ENCODE assay signal across 17 mouse cellular contexts in genomic region chr9:33760701-33761100, GRCm38 (mm10).
DNase-seq lines count a peak whose midpoint lies in the region; ATAC-seq lines count a peak whose summit lies in the region.
"Had no signal": no experiment of that assay in that cellular context is flagged by ENCODE, and none has a peak within 500 bp of the region (broad histone marks: within the 10 kb centered on the region; RNA-seq: fewer than 3 reads in every experiment).

No protein-coding gene starts in this region.

- peak; percentile 10 for DNase-seq in embryonic facial prominence, embryonic 14.5 days (ENCODE audit: low spot score)
- DNase-seq in embryonic facial prominence, embryonic 10.5 days (ENCODE audit: low spot score) = no peak
- DNase-seq in kidney, postnatal 14 days = peak; percentile 26
- no peak for DNase-seq in lung, adult 18-20 months
- DNase-seq in NIH3T3 (ENCODE audit: low read depth) = peak; percentile 17
- DNase-seq: adrenal gland, adult 2 months; adrenal gland, postnatal 25 days; cerebellum, adult 18-20 months; cerebellum, adult 9-11 months; cerebellum, postnatal 36 days; gastrocnemius, postnatal 36 days; heart, adult 11 months; heart, postnatal 36 days had no signal

- H3K4me3 ChIP-seq in embryonic facial prominence, embryonic 14.5 days (ENCODE audit: low read depth, low read length) = no peak overlapping the region
- no peak overlapping the region for H3K4me3 ChIP-seq in embryonic facial prominence, embryonic 10.5 days
- no peak overlapping the region for H3K4me3 ChIP-seq in kidney, embryonic 16.5 days (ENCODE audit: low read length)
- no peak overlapping the region for H3K4me3 ChIP-seq in lung, embryonic 16.5 days (ENCODE audit: low read length)
- H3K4me3 ChIP-seq: forebrain, embryonic 15.5 days; heart, embryonic 13.5 days had no signal

- H3K4me1 ChIP-seq in embryonic facial prominence, embryonic 14.5 days (ENCODE audit: control insufficient read depth, insufficient read depth, low read length) = no peaks in the 10 kb centered on the region
- no peaks in the 10 kb centered on the region for H3K4me1 ChIP-seq in embryonic facial prominence, embryonic 10.5 days
- H3K4me1 ChIP-seq in kidney, embryonic 16.5 days (ENCODE audit: insufficient read depth, low read length) = no peaks in the 10 kb centered on the region
- no peaks in the 10 kb centered on the region for H3K4me1 ChIP-seq in lung, embryonic 16.5 days (replicated peaks; ENCODE audit: control insufficient read depth, insufficient read depth, low read length)
- H3K4me1 ChIP-seq: forebrain, embryonic 15.5 days; heart, embryonic 13.5 days had no signal

- no peak overlapping the region for H3K4me2 ChIP-seq in embryonic facial prominence, embryonic 14.5 days (ENCODE audit: low read depth, low read length)
- no peak overlapping the region for H3K4me2 ChIP-seq in kidney, embryonic 16.5 days (replicated peaks; ENCODE audit: low read depth, low read length)
- no peak overlapping the region for H3K4me2 ChIP-seq in lung, embryonic 16.5 days (ENCODE audit: low read depth, low read length)
- H3K4me2 ChIP-seq: forebrain, embryonic 15.5 days; heart, embryonic 13.5 days had no signal

- no peak overlapping the region for H3K27ac ChIP-seq in embryonic facial prominence, embryonic 14.5 days (replicated peaks; ENCODE audit: low read depth, low read length)
- H3K27ac ChIP-seq in embryonic facial prominence, embryonic 10.5 days (replicated peaks) = no peak overlapping the region
- H3K27ac ChIP-seq in kidney, embryonic 16.5 days (ENCODE audit: low read length) = no peak overlapping the region
- H3K27ac ChIP-seq in lung, embryonic 16.5 days (ENCODE audit: low read length) = no peak overlapping the region
- H3K27ac ChIP-seq: forebrain, embryonic 15.5 days; heart, embryonic 13.5 days had no signal

- no peaks in the 10 kb centered on the region for H3K27me3 ChIP-seq in embryonic facial prominence, embryonic 14.5 days (replicated peaks; ENCODE audit: control insufficient read depth, insufficient read depth, low read length)
- no peaks in the 10 kb centered on the region for H3K27me3 ChIP-seq in embryonic facial prominence, embryonic 10.5 days (replicated peaks; ENCODE audit: low read depth, poor library complexity, severe bottlenecking)
- H3K27me3 ChIP-seq in kidney, embryonic 16.5 days (ENCODE audit: insufficient read depth, low read length) = no peaks in the 10 kb centered on the region
- no peaks in the 10 kb centered on the region; the same call in 1 of the 2 replicates for H3K27me3 ChIP-seq in lung, embryonic 16.5 days (ENCODE audit: control insufficient read depth, insufficient read depth, low read depth, low read length)
- H3K27me3 ChIP-seq: forebrain, embryonic 15.5 days; heart, embryonic 13.5 days had no signal

- H3K36me3 ChIP-seq in embryonic facial prominence, embryonic 14.5 days (ENCODE audit: control insufficient read depth, insufficient read depth, low read length) = no peaks in the 10 kb centered on the region
- no peaks in the 10 kb centered on the region for H3K36me3 ChIP-seq in embryonic facial prominence, embryonic 10.5 days (replicated peaks)
- no peaks in the 10 kb centered on the region for H3K36me3 ChIP-seq in kidney, embryonic 16.5 days (ENCODE audit: insufficient read depth, low read length)
- no peaks in the 10 kb centered on the region for H3K36me3 ChIP-seq in lung, embryonic 16.5 days (ENCODE audit: control insufficient read depth, insufficient read depth, low read length)
- H3K36me3 ChIP-seq: forebrain, embryonic 15.5 days; heart, embryonic 13.5 days had no signal

- H3K9me3 ChIP-seq in embryonic facial prominence, embryonic 14.5 days (ENCODE audit: control insufficient read depth, low read length) = no peaks in the 10 kb centered on the region
- H3K9me3 ChIP-seq in embryonic facial prominence, embryonic 10.5 days = no peaks in the 10 kb centered on the region
- H3K9me3 ChIP-seq in kidney, embryonic 16.5 days (ENCODE audit: low read length) = no peaks in the 10 kb centered on the region
- no peaks in the 10 kb centered on the region for H3K9me3 ChIP-seq in lung, embryonic 16.5 days (ENCODE audit: control insufficient read depth, low read length)
- H3K9me3 ChIP-seq: forebrain, embryonic 15.5 days; heart, embryonic 13.5 days had no signal

- ATAC-seq in embryonic facial prominence, embryonic 14.5 days (ENCODE audit: low read depth) = no peak
- no peak for ATAC-seq in kidney, embryonic 16.5 days (ENCODE audit: low FRiP score, low TSS enrichment)
- 0 out of 2 replicates have a peak, but pooled peaks have one; percentile 56 for ATAC-seq in lung, embryonic 16.5 days (ENCODE audit: low read depth)
- ATAC-seq: forebrain, embryonic 15.5 days had no signal

- no peak overlapping the region for H3K9ac ChIP-seq in embryonic facial prominence, embryonic 14.5 days (ENCODE audit: low read depth, low read length)
- H3K9ac ChIP-seq in kidney, embryonic 16.5 days (replicated peaks; ENCODE audit: low read length) = no peak overlapping the region
- no peak overlapping the region for H3K9ac ChIP-seq in lung, embryonic 16.5 days (ENCODE audit: low read length)
- H3K9ac ChIP-seq: forebrain, embryonic 15.5 days; heart, embryonic 13.5 days had no signal

Comparison
In these comparisons a context has a peak if more than half of its experiments do, and no peak if none do; other contexts are left out.
1. DNase-seq: peak in embryonic facial prominence, embryonic 14.5 days (single experiment), kidney, postnatal 14 days (single experiment) and NIH3T3 (single experiment); none in embryonic facial prominence, embryonic 10.5 days (single experiment) and lung, adult 18-20 months (0 of 2).